Mouse (Mus musculus): ENCODE measurements around the gene Ggps1. TPM values are rescaled to one million over a fixed set of nuclear protein-coding genes. Genes with fewer than 3 reads are reported as not detected.

Ggps1 gene
- polyA plus RNA-seq, 1 experiment from 2014 or later = 33.7 TPM

DNA sequence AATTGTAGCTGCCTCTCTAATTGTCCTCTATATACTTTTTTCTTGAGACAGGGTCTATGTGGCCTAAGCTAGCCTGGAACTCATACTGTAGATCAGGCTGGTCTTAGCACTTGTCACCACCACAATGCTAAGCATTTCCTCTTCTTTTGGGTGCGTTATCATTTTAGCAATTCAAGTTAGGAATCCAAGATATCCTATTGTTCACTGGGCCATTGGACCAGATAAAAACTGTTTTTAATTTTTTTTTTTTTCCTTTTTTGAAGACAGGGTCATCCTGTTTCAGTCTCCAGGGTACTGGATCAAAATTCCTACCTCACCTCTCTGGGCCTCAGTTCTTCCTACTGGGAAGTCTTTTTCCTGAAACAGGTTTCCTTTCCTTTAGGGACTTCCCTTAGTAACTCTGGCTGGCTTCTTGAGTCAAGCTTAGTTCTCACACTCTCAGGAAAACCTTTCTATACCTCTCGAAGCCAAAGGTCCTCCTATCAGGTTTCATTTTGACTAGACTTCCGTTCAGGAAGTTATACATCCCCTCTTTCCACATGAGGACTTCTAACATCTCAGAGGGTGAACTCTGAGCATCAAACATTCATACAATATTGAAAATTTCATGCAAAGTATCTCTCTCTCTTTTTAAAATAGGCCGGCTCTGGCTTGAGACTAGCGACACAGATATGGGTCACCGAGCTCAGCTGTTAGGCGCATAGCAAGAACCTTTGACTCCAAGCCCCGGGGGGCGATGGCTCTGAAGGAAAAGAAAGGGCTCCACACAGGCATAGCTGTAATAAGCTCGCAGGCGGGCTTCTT, 877 bp downstream of the Ggps1 start:
- peak overlapping the region; percentile 98 for H3K4me3 ChIP-seq (ENCODE audit: low read depth, low read length)
- H3K36me3 ChIP-seq (ENCODE audit: insufficient read depth, low read length) = no peaks in the 10 kb centered on the region
- TF ChIP-seq EP300 (IDR thresholded peaks at IDR 0.05) (no peak), CTCF (IDR thresholded peaks at IDR 0.05) (no peak)
- no peaks in the 10 kb centered on the region for H3K9me3 ChIP-seq (ENCODE audit: low read length)
- peak overlapping the region; percentile 73 for H3K4me2 ChIP-seq (replicated peaks; ENCODE audit: low read depth, low read length)
- peaks cover 6% of the 10 kb centered on the region; the same call in 1 of the 2 replicates for H3K4me1 ChIP-seq (ENCODE audit: insufficient read depth, low read depth, low read length)
- 3% methylated on average over 11 of the region's 11 CpGs for WGBS
- H3K9ac ChIP-seq (replicated peaks; ENCODE audit: low read depth) = peak overlapping the region; percentile 82
- ATAC-seq (no peak), DNase-seq (ENCODE audit: low spot score) (peak; percentile 50)
- no peaks in the 10 kb centered on the region for H3K27me3 ChIP-seq (replicated peaks; ENCODE audit: insufficient read depth, low read length)
- peak overlapping the region; percentile 92 for H3K27ac ChIP-seq (ENCODE audit: low read length)

DNA sequence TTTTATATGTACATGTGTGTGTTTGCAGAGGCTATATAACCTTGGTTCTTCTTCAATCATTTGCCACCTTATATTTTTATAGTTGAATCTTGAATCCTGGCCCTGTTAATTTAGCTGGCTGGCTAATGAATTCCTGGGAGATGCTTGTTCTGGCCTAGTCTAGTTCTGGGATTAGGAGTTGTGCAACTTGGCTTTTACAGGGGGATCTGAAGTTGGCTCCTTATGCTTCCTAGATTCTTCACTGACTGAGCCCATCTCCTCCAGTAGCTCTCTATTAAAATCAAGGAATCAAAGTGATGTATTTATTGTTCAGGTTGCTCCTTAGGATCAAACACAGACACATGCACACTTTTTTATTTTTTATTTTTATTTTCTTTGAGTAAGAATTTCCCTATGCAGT, 3.7 kb downstream of the Ggps1 start:
- Histone ChIP-seq H3K4me2 (replicated peaks; ENCODE audit: low read depth, low read length) (no peak overlapping the region), H3K27me3 (replicated peaks; ENCODE audit: insufficient read depth, low read length) (no peaks in the 10 kb centered on the region), H3K9ac (replicated peaks; ENCODE audit: low read depth) (no peak overlapping the region), H3K4me1 (ENCODE audit: insufficient read depth, low read depth, low read length) (peaks cover 6% of the 10 kb centered on the region; the same call in 1 of the 2 replicates), H3K4me3 (ENCODE audit: low read depth, low read length) (no peak overlapping the region), H3K27ac (ENCODE audit: low read length) (no peak overlapping the region), H3K9me3 (ENCODE audit: low read length) (no peaks in the 10 kb centered on the region), H3K36me3 (ENCODE audit: insufficient read depth, low read length) (no peaks in the 10 kb centered on the region)
- no peak for ATAC-seq
- TF ChIP-seq CTCF (IDR thresholded peaks at IDR 0.05) (no peak), EP300 (IDR thresholded peaks at IDR 0.05) (no peak)
- no peak for DNase-seq (ENCODE audit: low spot score)

DNA sequence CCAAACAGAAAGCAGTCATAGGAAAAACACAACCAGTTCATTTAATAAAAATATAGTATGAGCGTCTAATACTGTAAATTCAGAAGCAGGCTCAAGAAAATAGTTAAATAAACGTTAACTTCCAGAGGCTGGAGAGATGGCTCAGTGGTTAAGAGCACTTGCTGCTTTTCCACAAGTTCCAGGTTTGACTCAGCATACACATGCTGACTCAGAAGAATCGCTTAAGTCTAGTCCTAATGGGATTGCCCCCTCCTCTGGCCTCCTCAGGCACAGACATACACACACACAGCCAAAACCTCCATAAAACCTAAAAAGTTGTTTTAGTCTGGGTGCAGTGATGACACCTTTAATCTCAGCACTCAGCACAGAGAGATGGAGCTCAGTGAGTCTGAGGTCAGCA, 6.5 kb downstream of the Ggps1 start:
- H3K27ac ChIP-seq (ENCODE audit: low read length) = no peak overlapping the region

GRCm38 (mm10) chr13:14049878-14050277, 13.4 kb downstream of the Ggps1 start:
- Histone ChIP-seq H3K4me2 (replicated peaks; ENCODE audit: low read depth, low read length) (no peak overlapping the region), H3K36me3 (ENCODE audit: insufficient read depth, low read length) (peaks cover 29% of the 10 kb centered on the region; the same call in 1 of the 2 replicates), H3K9ac (replicated peaks; ENCODE audit: low read depth) (no peak overlapping the region), H3K9me3 (ENCODE audit: low read length) (no peaks in the 10 kb centered on the region), H3K4me1 (ENCODE audit: insufficient read depth, low read depth, low read length) (no peaks in the 10 kb centered on the region), H3K27me3 (replicated peaks; ENCODE audit: insufficient read depth, low read length) (no peaks in the 10 kb centered on the region), H3K4me3 (ENCODE audit: low read depth, low read length) (no peak overlapping the region), H3K27ac (ENCODE audit: low read length) (no peak overlapping the region)
- DNase-seq (ENCODE audit: low spot score) = no peak
- WGBS = 81% methylated on average over 1 of the region's 1 CpGs
- TF ChIP-seq EP300 (IDR thresholded peaks at IDR 0.05) (no peak), CTCF (IDR thresholded peaks at IDR 0.05) (no peak)
- no peak for ATAC-seq

More for the DNA sequence above, 6.5 kb downstream of the Ggps1 start:
- WGBS = 80% methylated on average over 3 of the region's 3 CpGs
- Histone ChIP-seq H3K4me3 (ENCODE audit: low read depth, low read length) (no peak overlapping the region), H3K9ac (replicated peaks; ENCODE audit: low read depth) (no peak overlapping the region), H3K4me1 (ENCODE audit: insufficient read depth, low read depth, low read length) (no peaks in the 10 kb centered on the region), H3K4me2 (replicated peaks; ENCODE audit: low read depth, low read length) (no peak overlapping the region), H3K27me3 (replicated peaks; ENCODE audit: insufficient read depth, low read length) (no peaks in the 10 kb centered on the region), H3K36me3 (ENCODE audit: insufficient read depth, low read length) (peaks cover 14% of the 10 kb centered on the region; the same call in 1 of the 2 replicates), H3K9me3 (ENCODE audit: low read length) (no peaks in the 10 kb centered on the region)
- DNase-seq (ENCODE audit: low spot score) (no peak), ATAC-seq (no peak)
- TF ChIP-seq EP300 (IDR thresholded peaks at IDR 0.05) (no peak), CTCF (IDR thresholded peaks at IDR 0.05) (no peak)

DNA sequence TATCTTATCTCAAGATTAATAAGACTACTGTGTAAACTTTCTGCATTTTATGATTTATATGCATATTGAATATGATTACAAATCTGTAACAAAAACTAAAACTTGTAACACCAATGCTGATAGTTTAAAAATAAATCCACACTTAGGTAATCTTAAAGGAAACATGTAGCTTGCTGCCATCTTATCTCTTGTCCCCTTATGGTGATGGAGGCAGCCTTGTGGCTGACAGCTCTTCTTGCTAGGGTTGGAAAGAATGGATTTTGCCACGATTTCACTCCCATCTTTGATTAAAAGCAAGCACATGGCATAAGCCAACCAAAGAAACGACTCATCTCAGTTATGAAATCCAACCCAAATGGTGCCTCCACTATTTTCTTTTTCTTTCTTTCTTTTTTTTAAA, 18.8 kb downstream of the Ggps1 start:
- peaks cover 5% of the 10 kb centered on the region; the same call in 1 of the 2 replicates for H3K4me1 ChIP-seq (ENCODE audit: insufficient read depth, low read depth, low read length)
- DNase-seq (ENCODE audit: low spot score) (no peak), ATAC-seq (no peak)
- H3K4me3 ChIP-seq (ENCODE audit: low read depth, low read length) = no peak overlapping the region
- H3K27ac ChIP-seq (ENCODE audit: low read length) = no peak overlapping the region
- whole genome bisulfite sequencing = 63% methylated on average over 2 of the region's 2 CpGs
- TF ChIP-seq EP300 (IDR thresholded peaks at IDR 0.05) (no peak), CTCF (IDR thresholded peaks at IDR 0.05) (no peak)
- H3K4me2 ChIP-seq (replicated peaks; ENCODE audit: low read depth, low read length) = no peak overlapping the region
- no peaks in the 10 kb centered on the region for H3K9me3 ChIP-seq (ENCODE audit: low read length)
- no peaks in the 10 kb centered on the region for H3K27me3 ChIP-seq (replicated peaks; ENCODE audit: insufficient read depth, low read length)
- no peak overlapping the region for H3K9ac ChIP-seq (replicated peaks; ENCODE audit: low read depth)
- 0 out of 2 replicates have a peak, but pooled peaks cover 6% of the 10 kb centered on the region for H3K36me3 ChIP-seq (ENCODE audit: insufficient read depth, low read length)

- Histone ChIP-seq H3K4me3 (ENCODE audit: low read depth, low read length) (no peak overlapping the region), H3K9ac (replicated peaks; ENCODE audit: low read depth) (no peak overlapping the region), H3K27me3 (replicated peaks; ENCODE audit: insufficient read depth, low read length) (no peaks in the 10 kb centered on the region), H3K4me1 (ENCODE audit: insufficient read depth, low read depth, low read length) (peaks cover 7% of the 10 kb centered on the region), H3K9me3 (ENCODE audit: low read length) (no peaks in the 10 kb centered on the region), H3K4me2 (replicated peaks; ENCODE audit: low read depth, low read length) (no peak overlapping the region), H3K36me3 (ENCODE audit: insufficient read depth, low read length) (0 out of 2 replicates have a peak, but pooled peaks cover 6% of the 10 kb centered on the region), H3K27ac (ENCODE audit: low read length) (no peak overlapping the region)
- ATAC-seq = no peak
- no peak for TF ChIP-seq CTCF (IDR thresholded peaks at IDR 0.05)
- no peak for TF ChIP-seq EP300 (IDR thresholded peaks at IDR 0.05)
- DNase-seq (ENCODE audit: low spot score) = no peak
These were observed 19.4 kb downstream of the Ggps1 start for GRCm38 (mm10) chr13:14043851-14044250.
